Mouse (Mus musculus): ENCODE data around the gene Uqcc1.
"Not testable (repeated sequence)": the region's sequence is repeated elsewhere in the genome, so short reads cannot be mapped to it uniquely, and the experiment has no call there.

DNA sequence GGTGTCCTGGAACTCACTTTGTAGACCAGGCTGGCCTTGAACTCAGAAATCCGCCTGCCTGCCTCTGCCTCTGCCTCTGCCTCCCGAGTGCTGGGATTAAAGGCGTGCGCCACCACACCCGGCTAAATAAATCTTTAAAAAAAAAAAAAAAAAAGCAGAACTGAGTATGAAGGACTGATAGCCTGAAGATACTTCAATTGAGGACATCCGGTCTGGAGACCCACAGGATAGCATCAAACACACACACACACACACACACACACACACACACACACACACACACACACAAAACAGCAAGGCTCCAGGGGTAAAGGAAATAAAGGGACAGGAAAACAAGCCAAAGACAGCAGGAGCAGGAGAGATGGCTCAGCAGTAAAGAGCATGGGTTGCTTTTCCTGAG lies 4.9 kb downstream of the Uqcc1 start:
- not testable (repeated sequence) for TF ChIP-seq CTCF (IDR thresholded peaks at IDR 0.05; ENCODE audit: low read depth, low read length); GATA1 (IDR thresholded peaks at IDR 0.05; ENCODE audit: borderline replicate concordance, low read length); TAL1 (conservative IDR thresholded peaks at IDR 0.05; ENCODE audit: low read depth, low read length); POLR2AphosphoS5 (IDR thresholded peaks at IDR 0.05; ENCODE audit: insufficient replicate concordance, low read depth, low read length); GATA2 (IDR thresholded peaks at IDR 0.05; ENCODE audit: borderline replicate concordance, low read depth, low read length)

All from G1E (cell line).